Mouse (Mus musculus) olfactory bulb, adult 2 months (tissue): ENCODE data around the gene Gm45021.

ENCODE experiments used
- CTCF ChIP-seq: fragments of 200-500 bp; IDR thresholded peaks from 2 replicates; pipeline ENCODE4 v1.5.1; 2012; ENCODE audit warnings: low read depth, mild to moderate bottlenecking, low read length, moderate library complexity; ENCODE audit not compliant: insufficient read depth
- POLR2A ChIP-seq: fragments of 200-500 bp; IDR thresholded peaks from 2 replicates; pipeline ENCODE4 v1.6.1; 2012; ENCODE audit warnings: mild to moderate bottlenecking, low read depth, low read length, moderate library complexity; ENCODE audit not compliant: insufficient read depth

- TF ChIP-seq CTCF (no peak), POLR2A (no peak)
Measured at GRCm38 (mm10) chr6:48646309-48646690, 56.9 kb downstream of the Gm45021 start.
